Mouse (Mus musculus) megakaryocyte, embryonic 14.5 days (primary cell): ENCODE data around the gene Nrros.

Source experiments
- FLI1 ChIP-seq: IDR thresholded peaks from 2 replicates; pipeline ENCODE4 v1.6.1; 2012; ENCODE audit warnings: low read length, inconsistent platforms, mixed read lengths
- GATA1 ChIP-seq: IDR thresholded peaks from 3 replicates; pipeline ENCODE4 v1.6.1; 2012; ENCODE audit warnings: mixed read lengths, low read length, inconsistent platforms, borderline replicate concordance

GRCm38 (mm10) chr16:32214156-32214555 is 48.8 kb upstream of the Nrros start:
- TF ChIP-seq GATA1 (no peak), FLI1 (no peak)
